Mouse (Mus musculus) ES-E14 (cell line): Measurements from ENCODE around the gene Wnt10b.

ENCODE experiments used
- CHD2 ChIP-seq: IDR thresholded peaks from 2 replicates; pipeline ENCODE4 v1.6.1; 2014; ENCODE audit warnings: mild to moderate bottlenecking, low read depth, low read length, inconsistent platforms
- HCFC1 ChIP-seq: IDR thresholded peaks from 2 replicates; pipeline ENCODE4 v1.6.1; 2012; ENCODE audit warnings: low read length, inconsistent platforms, borderline replicate concordance; ENCODE audit not compliant: insufficient read depth
- MAFK ChIP-seq: IDR thresholded peaks from 2 replicates; pipeline ENCODE4 v1.6.1; 2014; ENCODE audit warnings: mild to moderate bottlenecking, low read depth, low read length, inconsistent platforms; ENCODE audit not compliant: insufficient read depth
- ZC3H11A ChIP-seq: IDR thresholded peaks from 2 replicates; pipeline ENCODE4 v1.6.1; 2012; ENCODE audit warnings: low read depth, mild to moderate bottlenecking, inconsistent platforms, low read length, borderline replicate concordance
- ZNF384 ChIP-seq: IDR thresholded peaks from 2 replicates; pipeline ENCODE4 v1.6.1; 2012; ENCODE audit warnings: low read depth, low read length, inconsistent platforms

- no peak for TF ChIP-seq MAFK
- no peak for TF ChIP-seq ZC3H11A
- no peak for TF ChIP-seq CHD2
- TF ChIP-seq HCFC1 = no peak
- no peak for TF ChIP-seq ZNF384
These were observed 43.9 kb downstream of the Wnt10b start for GRCm38 (mm10) chr15:98733976-98734566.
